Mouse (Mus musculus) forebrain, embryonic 12.5 days (tissue): ENCODE data around the gene Ppa1. TPM values are rescaled to one million over a fixed set of nuclear protein-coding genes. Genes with fewer than 3 reads are reported as not detected.
"Not testable (repeated sequence)": the region's sequence is repeated elsewhere in the genome, so short reads cannot be mapped to it uniquely, and the experiment has no call there.

Experiments used
- ATAC-seq: fragments of 200-750 bp; cut with Nextera tagmentation; 2 replicates; pipeline ENCODE4 v1.8.0; 2017; ENCODE audit warnings: moderate TSS enrichment; ENCODE audit not compliant: low FRiP score
- H3K27ac ChIP-seq: fragments of 300-500 bp; sonication (generic); 2 replicates; pipeline ENCODE4 v1.5.1; 2016; ENCODE audit warnings: mild to moderate bottlenecking
- H3K27me3 ChIP-seq: fragments of 300-500 bp; sonication (generic); 2 replicates; pipeline ENCODE4 v1.6.1; 2016; ENCODE audit warnings: mild to moderate bottlenecking
- H3K36me3 ChIP-seq: fragments of 300-500 bp; sonication (generic); replicated peaks from 2 replicates; pipeline ENCODE4 v1.6.1; 2016; ENCODE audit warnings: mild to moderate bottlenecking
- H3K4me1 ChIP-seq: fragments of 300-500 bp; sonication (generic); 2 replicates; pipeline ENCODE4 v1.6.1; 2016
- H3K4me2 ChIP-seq: fragments of 300-500 bp; sonication (generic); 2 replicates; pipeline ENCODE4 v1.6.1; 2016; ENCODE audit warnings: mild to moderate bottlenecking, moderate library complexity
- H3K4me3 ChIP-seq: fragments of 300-500 bp; sonication (generic); replicated peaks from 2 replicates; pipeline ENCODE4 v1.5.1; 2016; ENCODE audit warnings: mild to moderate bottlenecking
- H3K9ac ChIP-seq: fragments of 300-500 bp; sonication (generic); 2 replicates; pipeline ENCODE4 v1.6.1; 2016; ENCODE audit warnings: mild to moderate bottlenecking
- H3K9me3 ChIP-seq: fragments of 300-500 bp; sonication (generic); 2 replicates; pipeline ENCODE4 v1.6.1; 2016
- WGBS: fragments of 180-500 bp; shearing (Covaris S2); methylation state at CpG from one replicate; pipeline ENCODE4 v1.1.7; 2016; 5-methylcytosine and 5-hydroxymethylcytosine counted together
- polyA plus RNA-seq: library from polyadenylated mRNA; unstranded; fragments of >200 nt; fragmentation: Nextera tagmentation; extraction: Ambion mirVana; gene quantifications from 2 replicates; pipeline ENCODE4 v1.2.1, GENCODE M21; 2016

Gene Ppa1
- polyA plus RNA-seq, 1 experiment from 2014 or later = 264 TPM

GRCm38 (mm10) chr10:61623874-61624273 lies 24.5 kb upstream of the Ppa1 start:
- peaks cover 60% of the 10 kb centered on the region for H3K27me3 ChIP-seq
- H3K9me3 ChIP-seq, ATAC-seq, H3K27ac ChIP-seq, H3K4me2 ChIP-seq, H3K4me3 ChIP-seq, H3K9ac ChIP-seq, H3K36me3 ChIP-seq: not testable (repeated sequence)
- WGBS = 70% methylated on average over 3 of the region's 3 CpGs
- H3K4me1 ChIP-seq = peaks cover 12% of the 10 kb centered on the region

DNA sequence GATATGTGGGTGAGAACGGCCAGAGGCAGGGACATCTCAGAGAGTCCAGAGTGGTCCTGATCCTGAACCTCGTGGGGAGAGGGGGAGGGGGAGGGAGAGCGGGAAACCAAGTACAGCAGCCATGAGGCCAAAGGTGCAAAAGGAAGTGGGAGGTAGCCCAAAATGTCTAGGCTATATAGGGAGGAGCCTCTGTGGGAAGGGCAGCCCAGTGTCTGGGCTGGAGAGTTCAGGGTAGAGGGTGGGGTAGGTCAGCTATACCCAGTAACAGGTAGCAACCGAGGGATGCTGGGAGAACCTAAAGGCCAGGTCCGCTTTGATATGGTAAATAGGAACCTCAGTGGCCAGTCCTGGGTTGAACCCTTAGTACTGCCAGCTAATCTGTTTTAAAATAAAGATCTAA lies 23.6 kb upstream of the Ppa1 start:
- Histone ChIP-seq H3K4me1 (peaks cover 12% of the 10 kb centered on the region), H3K27ac (no peak overlapping the region), H3K9me3 (no peaks in the 10 kb centered on the region), H3K9ac (no peak overlapping the region), H3K27me3 (peaks cover 60% of the 10 kb centered on the region), H3K36me3 (no peaks in the 10 kb centered on the region), H3K4me2 (peak overlapping the region; percentile 81; the same call in 1 of the 2 replicates), H3K4me3 (no peak overlapping the region)
- WGBS = 27% methylated on average over 5 of the region's 5 CpGs
- ATAC-seq = no peak

DNA sequence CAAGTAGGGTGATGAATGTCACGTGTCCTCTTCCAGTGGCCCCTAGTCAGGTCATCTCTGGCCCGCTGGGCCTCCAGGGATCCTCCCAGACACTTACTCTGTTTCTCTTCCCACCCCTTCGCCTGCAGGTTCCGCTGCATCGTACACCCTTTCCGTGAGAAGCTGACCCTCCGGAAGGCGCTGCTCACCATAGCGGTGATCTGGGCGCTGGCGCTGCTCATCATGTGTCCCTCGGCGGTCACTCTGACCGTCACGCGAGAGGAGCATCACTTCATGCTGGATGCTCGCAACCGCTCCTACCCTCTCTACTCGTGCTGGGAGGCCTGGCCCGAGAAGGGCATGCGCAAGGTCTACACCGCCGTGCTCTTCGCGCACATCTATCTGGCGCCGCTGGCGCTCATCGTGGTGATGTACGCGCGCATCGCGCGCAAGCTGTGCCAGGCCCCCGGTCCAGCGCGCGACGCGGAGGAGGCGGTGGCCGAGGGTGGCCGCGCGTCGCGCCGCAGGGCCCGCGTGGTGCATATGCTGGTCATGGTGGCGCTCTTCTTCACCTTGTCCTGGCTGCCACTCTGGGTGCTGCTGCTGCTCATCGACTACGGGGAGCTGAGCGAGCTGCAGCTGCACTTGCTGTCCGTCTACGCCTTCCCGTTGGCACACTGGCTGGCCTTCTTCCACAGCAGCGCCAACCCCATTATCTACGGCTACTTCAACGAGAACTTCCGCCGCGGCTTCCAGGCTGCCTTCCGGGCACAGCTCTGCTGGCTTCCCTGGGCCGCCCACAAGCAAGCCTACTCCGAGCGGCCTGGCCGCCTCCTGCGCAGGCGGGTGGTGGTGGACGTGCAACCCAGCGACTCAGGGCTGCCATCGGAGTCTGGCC lies 22.7 kb upstream of the Ppa1 start:
- Histone ChIP-seq H3K36me3 (no peaks in the 10 kb centered on the region), H3K9ac (peak overlapping the region; percentile 48; the same call in 1 of the 2 replicates), H3K27me3 (peaks cover 55% of the 10 kb centered on the region), H3K4me1 (peaks cover 12% of the 10 kb centered on the region), H3K4me3 (peak overlapping the region; percentile 45), H3K4me2 (peak overlapping the region; percentile 81), H3K27ac (no peak overlapping the region), H3K9me3 (no peaks in the 10 kb centered on the region)
- 3% methylated on average over 74 of the region's 74 CpGs for WGBS
- ATAC-seq = peak; percentile 58

DNA sequence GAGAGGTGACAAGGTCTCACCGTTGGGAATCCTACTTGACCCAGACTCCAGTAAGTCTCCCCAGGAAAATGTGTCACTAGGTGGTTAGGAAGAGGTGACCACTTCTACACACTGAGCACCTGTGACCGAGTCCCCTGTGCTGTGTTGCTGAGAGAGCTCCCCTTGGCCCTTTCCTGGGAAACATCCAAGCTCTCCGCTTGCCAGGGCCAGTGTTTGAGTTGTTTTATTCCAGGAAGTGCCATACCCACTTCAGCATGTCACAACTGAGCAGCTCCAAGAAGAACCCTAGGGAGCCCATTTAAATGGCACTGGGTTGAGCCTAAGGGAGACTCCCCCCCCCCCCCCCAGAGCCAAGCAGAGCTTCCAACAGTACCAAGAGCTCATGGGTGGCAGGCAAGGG lies 21.8 kb upstream of the Ppa1 start:
- no peaks in the 10 kb centered on the region for H3K9me3 ChIP-seq
- no peak for ATAC-seq
- no peak overlapping the region for H3K27ac ChIP-seq
- H3K4me1 ChIP-seq = peaks cover 12% of the 10 kb centered on the region
- WGBS = 97% methylated on average over 3 of the region's 3 CpGs
- peaks cover 51% of the 10 kb centered on the region for H3K27me3 ChIP-seq
- H3K36me3 ChIP-seq = no peaks in the 10 kb centered on the region
- no peak overlapping the region for H3K4me3 ChIP-seq
- no peak overlapping the region for H3K9ac ChIP-seq
- no peak overlapping the region for H3K4me2 ChIP-seq

DNA sequence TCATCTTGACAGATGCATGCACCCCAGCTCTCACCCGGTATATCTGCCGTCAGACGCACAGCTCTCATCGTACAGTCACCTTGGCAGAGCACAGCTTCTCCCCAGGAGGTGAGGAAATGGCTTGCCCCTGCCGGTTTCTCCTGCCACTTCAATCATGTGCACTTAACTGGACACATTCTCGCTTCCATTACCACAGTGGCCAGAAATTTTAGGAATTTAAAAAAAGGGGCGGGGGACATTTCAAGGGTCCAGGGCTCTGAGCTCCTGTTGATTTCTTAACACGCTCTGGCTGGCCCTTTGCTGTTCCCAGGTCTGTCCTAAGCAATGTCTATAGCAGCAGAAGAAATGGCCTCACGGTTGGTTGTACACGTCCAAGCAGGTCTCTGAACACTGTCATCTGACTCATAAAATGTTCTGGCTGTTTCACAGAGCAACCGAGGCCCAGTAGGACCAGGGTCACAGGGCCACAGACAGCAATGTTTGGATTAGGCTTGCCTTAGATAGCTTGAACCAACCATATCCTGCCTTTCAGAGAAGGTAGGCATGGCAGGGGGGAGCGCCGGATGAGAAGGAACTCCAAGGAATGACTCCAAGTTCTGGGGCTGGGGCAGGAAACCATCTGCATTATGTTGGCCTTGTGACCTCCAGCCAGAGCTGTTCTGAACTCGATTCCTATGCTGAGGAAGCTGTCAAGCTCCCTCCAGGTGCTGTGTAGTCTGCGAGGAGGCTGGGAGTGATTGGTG lies 21.0 kb upstream of the Ppa1 start:
- WGBS = 75% methylated on average over 15 of the region's 15 CpGs

GRCm38 (mm10) chr10:61627938-61628250 lies 20.5 kb upstream of the Ppa1 start:
- Histone ChIP-seq H3K4me1 (peaks cover 12% of the 10 kb centered on the region), H3K27ac (no peak overlapping the region), H3K36me3 (no peaks in the 10 kb centered on the region), H3K9me3 (no peaks in the 10 kb centered on the region), H3K27me3 (peaks cover 51% of the 10 kb centered on the region), H3K4me2 (no peak overlapping the region), H3K9ac (no peak overlapping the region), H3K4me3 (no peak overlapping the region)
- 88% methylated on average over 4 of the region's 4 CpGs for WGBS
- ATAC-seq = no peak

More for the DNA sequence above, 21.0 kb upstream of the Ppa1 start:
- H3K36me3 ChIP-seq = no peaks in the 10 kb centered on the region
- H3K27me3 ChIP-seq = peaks cover 51% of the 10 kb centered on the region
- no peak overlapping the region for H3K4me3 ChIP-seq
- no peak overlapping the region for H3K9ac ChIP-seq
- no peak for ATAC-seq
- no peak overlapping the region for H3K27ac ChIP-seq
- no peak overlapping the region for H3K4me2 ChIP-seq
- no peaks in the 10 kb centered on the region for H3K9me3 ChIP-seq
- H3K4me1 ChIP-seq = peaks cover 12% of the 10 kb centered on the region

DNA sequence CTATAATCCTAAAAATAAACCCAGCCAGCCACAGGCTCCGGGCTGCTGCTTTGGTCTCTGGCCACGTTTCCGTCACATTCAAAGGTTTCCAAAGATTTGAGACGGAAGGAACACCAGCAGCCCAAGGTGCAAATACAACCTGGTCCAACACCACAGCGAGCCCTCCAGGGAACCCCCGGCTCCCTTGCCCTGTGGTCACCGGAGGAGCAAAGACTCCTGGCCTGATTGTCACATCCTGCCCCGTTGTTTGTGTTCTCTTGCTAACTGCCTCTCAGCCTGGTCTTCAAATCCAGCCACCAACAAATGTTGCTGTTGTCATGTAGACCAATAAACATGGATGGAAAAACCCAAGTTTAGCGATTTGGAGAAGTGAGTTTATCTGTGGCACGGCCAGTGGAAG lies 15.9 kb upstream of the Ppa1 start:
- H3K27me3 ChIP-seq = peaks cover 8% of the 10 kb centered on the region
- H3K4me2 ChIP-seq = no peak overlapping the region
- H3K9me3 ChIP-seq = no peaks in the 10 kb centered on the region
- no peaks in the 10 kb centered on the region for H3K4me1 ChIP-seq
- WGBS = 85% methylated on average over 10 of the region's 10 CpGs
- no peaks in the 10 kb centered on the region for H3K36me3 ChIP-seq
- no peak overlapping the region for H3K4me3 ChIP-seq
- no peak for ATAC-seq
- H3K9ac ChIP-seq = no peak overlapping the region
- H3K27ac ChIP-seq = no peak overlapping the region

GRCm38 (mm10) chr10:61637055-61637454 lies 11.3 kb upstream of the Ppa1 start:
- ATAC-seq = no peak
- no peaks in the 10 kb centered on the region for H3K4me1 ChIP-seq
- no peaks in the 10 kb centered on the region for H3K27me3 ChIP-seq
- H3K36me3 ChIP-seq = no peaks in the 10 kb centered on the region
- H3K4me2 ChIP-seq = no peak overlapping the region
- no peaks in the 10 kb centered on the region for H3K9me3 ChIP-seq
- H3K4me3 ChIP-seq = no peak overlapping the region
- H3K9ac ChIP-seq = no peak overlapping the region
- WGBS = 81% methylated on average over 7 of the region's 7 CpGs
- H3K27ac ChIP-seq = no peak overlapping the region

GRCm38 (mm10) chr10:61640363-61640762 lies 8.0 kb upstream of the Ppa1 start:
- Histone ChIP-seq H3K27ac (no peak overlapping the region), H3K4me3 (no peak overlapping the region), H3K9ac (no peak overlapping the region), H3K9me3 (no peaks in the 10 kb centered on the region), H3K4me2 (no peak overlapping the region), H3K27me3 (no peaks in the 10 kb centered on the region; the same call in 1 of the 2 replicates), H3K36me3 (no peaks in the 10 kb centered on the region), H3K4me1 (no peaks in the 10 kb centered on the region)
- 72% methylated on average over 4 of the region's 4 CpGs for WGBS
- ATAC-seq = no peak

DNA sequence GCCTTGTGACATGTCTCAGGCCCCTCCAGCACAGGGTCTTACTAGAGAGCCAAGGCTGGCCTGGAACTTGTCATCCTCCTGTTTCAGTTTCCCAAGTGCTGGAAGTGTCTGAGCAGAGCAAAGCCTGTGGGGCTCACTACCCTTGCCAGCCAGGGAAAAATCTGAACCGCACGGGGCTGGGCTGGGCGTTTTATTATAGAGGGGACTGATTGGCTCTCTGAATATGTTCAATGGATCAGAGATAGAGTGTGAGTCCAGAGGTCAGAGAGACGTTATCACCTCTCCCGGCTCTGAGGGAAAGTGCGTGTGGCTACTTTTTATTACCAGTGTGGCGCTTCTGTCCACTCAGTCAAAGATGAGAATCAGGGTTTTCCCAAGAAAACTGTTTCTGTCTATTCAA lies 1.8 kb upstream of the Ppa1 start:
- H3K27me3 ChIP-seq = no peaks in the 10 kb centered on the region; the same call in 1 of the 2 replicates
- H3K27ac ChIP-seq = no peak overlapping the region
- no peak overlapping the region for H3K4me3 ChIP-seq
- 70% methylated on average over 7 of the region's 7 CpGs for WGBS
- H3K36me3 ChIP-seq = peaks cover 1% of the 10 kb centered on the region; the same call in 1 of the 2 replicates
- H3K4me1 ChIP-seq = peaks cover 16% of the 10 kb centered on the region
- no peak overlapping the region for H3K4me2 ChIP-seq
- no peaks in the 10 kb centered on the region for H3K9me3 ChIP-seq
- no peak for ATAC-seq
- no peak overlapping the region for H3K9ac ChIP-seq

DNA sequence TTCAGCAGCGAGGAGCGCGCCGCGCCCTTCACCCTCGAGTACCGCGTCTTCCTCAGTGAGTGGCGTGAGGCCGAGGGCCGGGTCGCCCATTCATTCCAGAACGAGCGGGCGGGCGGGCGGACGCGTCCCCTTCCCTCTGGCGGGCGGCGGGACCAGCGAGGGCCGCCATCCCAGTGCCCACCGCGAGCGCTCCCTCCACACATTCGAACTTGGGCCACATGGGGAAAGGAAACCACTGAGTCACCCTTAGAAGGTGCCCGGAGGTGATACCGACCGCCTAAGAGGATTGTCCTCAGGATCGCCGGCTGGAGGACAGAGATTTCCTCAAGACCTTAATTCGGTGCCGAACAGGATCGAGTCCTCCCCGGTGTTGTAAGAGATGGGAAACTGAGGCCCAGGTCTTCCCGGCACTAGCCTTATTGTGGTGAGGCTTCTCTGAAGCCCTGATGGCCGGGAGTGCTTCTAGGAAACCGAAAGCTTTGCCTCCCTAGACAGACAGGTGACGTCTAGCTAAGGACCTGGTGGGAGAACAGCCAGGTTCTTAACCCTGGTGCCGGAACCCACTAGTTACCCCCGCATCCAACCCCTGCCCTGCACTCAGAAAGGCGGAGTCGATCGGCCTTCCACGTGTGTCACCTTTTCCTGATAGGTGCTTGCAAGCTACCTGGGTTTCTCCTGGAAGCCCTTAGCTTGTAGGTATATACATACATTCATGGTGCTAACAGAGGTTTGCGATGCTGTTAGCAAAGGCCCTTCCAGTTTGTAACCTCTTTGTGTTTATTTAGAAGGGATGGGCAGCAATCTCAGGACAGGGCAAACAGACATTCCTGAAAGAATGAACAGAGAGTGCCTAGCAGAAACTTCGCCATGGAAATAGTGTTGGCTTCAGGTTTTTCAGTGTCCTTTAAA lies 639 bp downstream of the Ppa1 start:
- Histone ChIP-seq H3K27me3 (no peaks in the 10 kb centered on the region), H3K4me3 (peak overlapping the region; percentile 81), H3K9me3 (no peaks in the 10 kb centered on the region), H3K36me3 (peaks cover 24% of the 10 kb centered on the region), H3K4me1 (peaks cover 16% of the 10 kb centered on the region), H3K27ac (peak overlapping the region; percentile 86), H3K4me2 (peak overlapping the region; percentile 91), H3K9ac (peak overlapping the region; percentile 90)
- WGBS = 2% methylated on average over 44 of the region's 49 CpGs
- ATAC-seq = peak; percentile 21; the same call in 1 of the 2 replicates

DNA sequence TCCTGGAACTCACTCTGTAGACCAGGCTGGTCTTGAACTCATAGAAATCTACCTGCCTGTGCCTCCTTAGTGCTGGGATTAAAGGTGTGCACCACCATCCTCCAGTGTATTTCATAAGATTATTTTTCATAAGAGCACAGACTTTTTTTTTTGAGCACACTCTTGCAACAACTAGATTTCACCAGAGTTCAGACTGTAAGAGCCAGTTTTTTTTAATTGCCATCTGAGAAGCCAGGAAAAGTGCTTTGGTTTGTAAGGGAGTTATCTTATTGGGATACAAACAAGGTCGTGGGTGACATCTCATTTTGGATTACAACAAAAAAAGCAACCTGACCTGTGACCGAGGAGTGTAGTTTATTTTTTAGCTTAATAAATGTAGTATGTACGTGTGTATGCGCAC lies 5.8 kb downstream of the Ppa1 start:
- WGBS = 94% methylated on average over 4 of the region's 4 CpGs
- H3K27ac ChIP-seq = no peak overlapping the region

More for the DNA sequence above, 5.8 kb downstream of the Ppa1 start:
- Histone ChIP-seq H3K4me1 (peaks cover 8% of the 10 kb centered on the region), H3K4me3 (no peak overlapping the region), H3K27me3 (no peaks in the 10 kb centered on the region), H3K9ac (no peak overlapping the region), H3K9me3 (no peaks in the 10 kb centered on the region), H3K36me3 (peaks cover 40% of the 10 kb centered on the region), H3K4me2 (no peak overlapping the region)
- ATAC-seq = no peak
